Mouse (Mus musculus) midbrain, embryonic 12.5 days (tissue): ENCODE measurements around the gene Rbfox1. TPM values are rescaled to one million over a fixed set of nuclear protein-coding genes. Genes with fewer than 3 reads are reported as not detected.

Source experiments
- ATAC-seq: fragments of 200-750 bp; cut with Nextera tagmentation; 2 replicates; pipeline ENCODE4 v1.8.0; 2017; ENCODE audit warnings: low read depth, moderate TSS enrichment, moderate library complexity; ENCODE audit not compliant: low FRiP score
- H3K27ac ChIP-seq: fragments of 300-500 bp; sonication (generic); replicated peaks from 2 replicates; pipeline ENCODE4 v1.5.1; 2016; ENCODE audit warnings: mild to moderate bottlenecking
- H3K27me3 ChIP-seq: fragments of 300-500 bp; sonication (generic); 2 replicates; pipeline ENCODE4 v1.6.1; 2016; ENCODE audit warnings: mild to moderate bottlenecking
- H3K36me3 ChIP-seq: fragments of 300-500 bp; sonication (generic); 2 replicates; pipeline ENCODE4 v1.6.1; 2016
- H3K4me1 ChIP-seq: fragments of 300-500 bp; sonication (generic); 2 replicates; pipeline ENCODE4 v1.6.1; 2016
- H3K4me2 ChIP-seq: fragments of 300-500 bp; sonication (generic); replicated peaks from 2 replicates; pipeline ENCODE4 v1.6.1; 2016; ENCODE audit warnings: mild to moderate bottlenecking, moderate library complexity
- H3K4me3 ChIP-seq: fragments of 300-500 bp; sonication (generic); 2 replicates; pipeline ENCODE4 v1.5.1; 2016; ENCODE audit warnings: mild to moderate bottlenecking
- H3K9ac ChIP-seq: fragments of 300-500 bp; sonication (generic); replicated peaks from 2 replicates; pipeline ENCODE4 v1.6.1; 2016; ENCODE audit warnings: mild to moderate bottlenecking, moderate library complexity
- H3K9me3 ChIP-seq: fragments of 300-500 bp; sonication (generic); 2 replicates; pipeline ENCODE4 v1.6.1; 2016; ENCODE audit warnings: mild to moderate bottlenecking
- WGBS: fragments of 180-500 bp; shearing (Covaris S2); methylation state at CpG from one replicate; pipeline ENCODE4 v1.1.7; 2016; 5-methylcytosine and 5-hydroxymethylcytosine counted together
- polyA plus RNA-seq: library from polyadenylated mRNA; unstranded; fragments of >200 nt; fragmentation: Nextera tagmentation; extraction: Ambion mirVana; gene quantifications from 2 replicates; pipeline ENCODE4 v1.2.1, GENCODE M21; 2016

Gene Rbfox1
- polyA plus RNA-seq, 1 experiment from 2014 or later = 32.9 TPM

GRCm38 (mm10) chr16:6769495-6770237 lies 884.5 kb downstream of the Rbfox1 start:
- 88% methylated on average over 14 of the region's 14 CpGs for WGBS
- Histone ChIP-seq H3K27ac (no peak overlapping the region), H3K4me3 (no peak overlapping the region), H3K27me3 (no peaks in the 10 kb centered on the region), H3K9me3 (no peaks in the 10 kb centered on the region), H3K4me2 (no peak overlapping the region), H3K4me1 (no peaks in the 10 kb centered on the region), H3K9ac (no peak overlapping the region), H3K36me3 (no peaks in the 10 kb centered on the region)
- ATAC-seq = no peak

- H3K36me3 ChIP-seq = no peaks in the 10 kb centered on the region
- no peak overlapping the region for H3K4me2 ChIP-seq
- H3K4me1 ChIP-seq = no peaks in the 10 kb centered on the region
- 84% methylated on average over 6 of the region's 6 CpGs for WGBS
- H3K27ac ChIP-seq = no peak overlapping the region
- H3K9me3 ChIP-seq = no peaks in the 10 kb centered on the region
- H3K27me3 ChIP-seq = no peaks in the 10 kb centered on the region
- ATAC-seq = no peak
- no peak overlapping the region for H3K9ac ChIP-seq
- no peak overlapping the region for H3K4me3 ChIP-seq
Observed at GRCm38 (mm10) chr16:6777506-6778185, 892.5 kb downstream of the Rbfox1 start.

DNA sequence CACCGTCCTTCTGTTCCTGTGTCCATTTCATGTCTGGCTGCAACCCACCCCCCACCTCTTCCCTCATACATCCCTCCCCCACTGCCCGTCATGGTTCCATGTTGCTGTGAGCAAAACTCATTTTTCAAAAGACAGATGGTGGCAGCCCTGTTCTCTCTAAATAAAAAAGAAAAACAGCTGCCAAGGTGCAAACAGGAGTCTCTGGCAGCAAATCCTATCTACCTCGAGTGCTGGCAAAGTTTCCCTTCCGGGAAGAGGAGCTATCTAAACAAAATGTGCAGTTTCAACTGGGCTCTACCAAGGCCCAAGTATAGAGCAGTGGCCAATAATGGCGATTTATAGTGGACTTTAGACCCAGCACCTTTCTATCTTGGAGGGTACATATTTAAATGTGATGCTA lies 899.0 kb downstream of the Rbfox1 start:
- Histone ChIP-seq H3K4me3 (no peak overlapping the region), H3K27ac (no peak overlapping the region), H3K9ac (no peak overlapping the region), H3K4me1 (no peaks in the 10 kb centered on the region), H3K27me3 (no peaks in the 10 kb centered on the region), H3K9me3 (no peaks in the 10 kb centered on the region), H3K4me2 (no peak overlapping the region), H3K36me3 (no peaks in the 10 kb centered on the region)
- no peak for ATAC-seq
- WGBS = 88% methylated on average over 5 of the region's 5 CpGs

- Histone ChIP-seq H3K4me1 (no peaks in the 10 kb centered on the region), H3K9ac (no peak overlapping the region), H3K36me3 (no peaks in the 10 kb centered on the region), H3K27me3 (no peaks in the 10 kb centered on the region), H3K27ac (no peak overlapping the region), H3K9me3 (no peaks in the 10 kb centered on the region), H3K4me2 (no peak overlapping the region), H3K4me3 (no peak overlapping the region)
- ATAC-seq = no peak
- WGBS = 76% methylated on average over 4 of the region's 4 CpGs
Observed at GRCm38 (mm10) chr16:6785026-6785425, 899.9 kb downstream of the Rbfox1 start.

- Histone ChIP-seq H3K9ac (no peak overlapping the region), H3K4me1 (no peaks in the 10 kb centered on the region), H3K4me3 (no peak overlapping the region), H3K27me3 (no peaks in the 10 kb centered on the region), H3K36me3 (no peaks in the 10 kb centered on the region), H3K4me2 (no peak overlapping the region), H3K9me3 (no peaks in the 10 kb centered on the region), H3K27ac (no peak overlapping the region)
- no peak for ATAC-seq
- 83% methylated on average over 3 of the region's 3 CpGs for WGBS
Observed at GRCm38 (mm10) chr16:6791218-6791617, 906.1 kb downstream of the Rbfox1 start.

GRCm38 (mm10) chr16:6791655-6792054 lies 906.5 kb downstream of the Rbfox1 start:
- 12% methylated on average over 9 of the region's 9 CpGs for WGBS
- no peaks in the 10 kb centered on the region for H3K27me3 ChIP-seq
- H3K36me3 ChIP-seq = no peaks in the 10 kb centered on the region
- no peak overlapping the region for H3K4me2 ChIP-seq
- peak; percentile 56; the same call in 1 of the 2 replicates for ATAC-seq
- no peaks in the 10 kb centered on the region for H3K9me3 ChIP-seq
- no peak overlapping the region for H3K27ac ChIP-seq
- no peak overlapping the region for H3K4me3 ChIP-seq
- H3K4me1 ChIP-seq = no peaks in the 10 kb centered on the region
- H3K9ac ChIP-seq = no peak overlapping the region

- Histone ChIP-seq H3K4me1 (no peaks in the 10 kb centered on the region), H3K27me3 (no peaks in the 10 kb centered on the region), H3K4me3 (no peak overlapping the region), H3K27ac (no peak overlapping the region), H3K9me3 (no peaks in the 10 kb centered on the region), H3K4me2 (no peak overlapping the region), H3K36me3 (no peaks in the 10 kb centered on the region), H3K9ac (no peak overlapping the region)
- 94% methylated on average over 2 of the region's 2 CpGs for WGBS
- ATAC-seq = no peak
Observed at GRCm38 (mm10) chr16:6806246-6806645, 921.1 kb downstream of the Rbfox1 start.

DNA sequence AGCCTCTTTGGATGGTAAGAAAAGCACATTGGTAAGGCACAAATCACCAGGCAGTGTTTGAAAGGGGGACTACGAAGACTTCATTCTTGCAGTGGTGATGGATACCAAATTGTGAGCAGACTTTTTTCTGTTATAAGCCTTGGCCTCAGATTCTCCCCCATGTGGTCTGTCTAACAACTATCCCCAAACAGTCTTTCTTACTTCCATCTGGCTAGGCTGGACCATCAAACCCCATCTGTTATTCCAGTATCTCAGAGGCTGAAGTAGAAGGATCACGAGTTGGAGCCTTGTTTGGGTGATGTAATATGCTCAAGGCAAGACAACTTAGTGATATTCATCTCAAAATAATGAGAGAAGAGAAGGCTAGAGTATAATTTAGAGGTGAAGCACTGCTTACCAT lies 922.7 kb downstream of the Rbfox1 start:
- no peak overlapping the region for H3K4me2 ChIP-seq
- no peaks in the 10 kb centered on the region for H3K4me1 ChIP-seq
- no peak overlapping the region for H3K4me3 ChIP-seq
- no peaks in the 10 kb centered on the region for H3K27me3 ChIP-seq
- H3K36me3 ChIP-seq = no peaks in the 10 kb centered on the region
- no peak overlapping the region for H3K27ac ChIP-seq
- WGBS = 82% methylated on average over 2 of the region's 2 CpGs
- no peak overlapping the region for H3K9ac ChIP-seq
- ATAC-seq = no peak
- no peaks in the 10 kb centered on the region for H3K9me3 ChIP-seq

GRCm38 (mm10) chr16:6813871-6814270 lies 928.7 kb downstream of the Rbfox1 start:
- no peak overlapping the region for H3K4me2 ChIP-seq
- no peak overlapping the region for H3K9ac ChIP-seq
- H3K27me3 ChIP-seq = no peaks in the 10 kb centered on the region
- ATAC-seq = no peak
- H3K36me3 ChIP-seq = no peaks in the 10 kb centered on the region
- H3K4me1 ChIP-seq = no peaks in the 10 kb centered on the region
- H3K27ac ChIP-seq = no peak overlapping the region
- no peaks in the 10 kb centered on the region for H3K9me3 ChIP-seq
- WGBS = 91% methylated on average over 3 of the region's 3 CpGs
- H3K4me3 ChIP-seq = no peak overlapping the region

- no peaks in the 10 kb centered on the region for H3K27me3 ChIP-seq
- ATAC-seq = no peak
- no peak overlapping the region for H3K4me2 ChIP-seq
- H3K9me3 ChIP-seq = no peaks in the 10 kb centered on the region
- H3K4me1 ChIP-seq = no peaks in the 10 kb centered on the region
- no peak overlapping the region for H3K27ac ChIP-seq
- no peak overlapping the region for H3K9ac ChIP-seq
- WGBS = 71% methylated on average over 1 of the region's 1 CpGs
- H3K4me3 ChIP-seq = no peak overlapping the region
- no peaks in the 10 kb centered on the region for H3K36me3 ChIP-seq
Observed at GRCm38 (mm10) chr16:6821741-6822140, 936.6 kb downstream of the Rbfox1 start.

DNA sequence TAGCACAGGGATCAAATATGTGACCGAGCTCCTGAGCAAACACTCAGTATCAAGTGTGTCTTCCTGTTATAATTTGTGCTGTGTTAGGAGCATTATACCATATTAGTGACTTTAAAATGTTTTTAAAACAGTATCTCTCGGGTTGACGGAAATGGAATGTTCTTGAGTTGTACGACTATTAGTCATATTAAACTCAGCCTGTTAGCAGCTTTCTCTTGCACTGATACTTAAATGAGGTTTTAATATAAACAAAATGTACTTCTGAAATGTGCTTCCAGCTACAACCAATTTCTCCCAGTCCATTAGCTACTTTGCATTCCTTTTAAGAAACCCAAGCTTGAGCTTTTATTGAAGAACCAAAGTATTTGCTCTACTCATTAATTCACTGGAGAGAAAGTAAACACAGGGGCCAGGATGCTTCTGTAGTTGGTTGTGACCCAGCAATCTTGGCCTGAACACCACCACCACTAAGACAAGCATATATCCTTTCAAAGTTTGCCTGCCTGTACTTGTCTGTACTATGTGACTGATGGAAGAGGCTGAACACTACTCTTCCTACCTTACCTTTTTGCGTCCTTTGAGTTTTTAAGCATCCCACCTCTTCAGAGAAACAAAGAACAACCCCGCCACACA lies 944.9 kb downstream of the Rbfox1 start:
- 84% methylated on average over 6 of the region's 6 CpGs for WGBS
- H3K36me3 ChIP-seq = no peaks in the 10 kb centered on the region
- no peak overlapping the region for H3K4me3 ChIP-seq
- no peak overlapping the region for H3K4me2 ChIP-seq
- H3K27me3 ChIP-seq = no peaks in the 10 kb centered on the region
- H3K9ac ChIP-seq = no peak overlapping the region
- no peak for ATAC-seq
- H3K9me3 ChIP-seq = no peaks in the 10 kb centered on the region
- H3K27ac ChIP-seq = no peak overlapping the region
- H3K4me1 ChIP-seq = no peaks in the 10 kb centered on the region

GRCm38 (mm10) chr16:6833486-6833885 lies 948.3 kb downstream of the Rbfox1 start:
- no peak overlapping the region for H3K9ac ChIP-seq
- no peak for ATAC-seq
- no peak overlapping the region for H3K4me3 ChIP-seq
- H3K9me3 ChIP-seq = no peaks in the 10 kb centered on the region
- no peak overlapping the region for H3K4me2 ChIP-seq
- H3K4me1 ChIP-seq = no peaks in the 10 kb centered on the region
- no peak overlapping the region for H3K27ac ChIP-seq
- no peaks in the 10 kb centered on the region for H3K36me3 ChIP-seq
- no peaks in the 10 kb centered on the region for H3K27me3 ChIP-seq
